ENCODE assay signal across 14 mouse cellular contexts in the genomic region with DNA sequence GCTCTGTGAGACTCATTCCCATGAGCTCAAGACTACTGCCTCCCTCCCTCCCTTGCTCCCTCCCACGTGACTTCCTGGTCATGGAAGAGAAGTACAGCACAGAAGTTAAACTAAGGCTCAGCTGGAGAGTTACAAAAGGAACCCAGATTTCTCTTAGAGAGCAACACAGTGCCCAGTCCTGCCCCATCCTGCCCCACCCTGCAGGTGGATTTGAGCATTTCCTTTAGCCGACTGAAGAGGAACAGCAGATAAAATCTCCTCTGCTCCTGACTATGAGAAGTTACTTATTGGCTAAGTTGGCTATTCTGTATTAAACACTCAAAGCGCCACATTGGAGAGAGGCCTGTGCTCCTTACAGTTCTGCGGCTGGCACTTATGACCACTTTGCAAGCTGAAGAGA.
DNase-seq lines count a peak whose midpoint lies in the region; ATAC-seq and TF ChIP-seq lines count a peak whose summit lies in the region.
"Had no signal": no experiment of that assay in that cellular context is flagged by ENCODE, and none has a peak within 500 bp of the region (broad histone marks: within the 10 kb centered on the region; RNA-seq: fewer than 3 reads in every experiment).

No protein-coding gene starts in this region.

- H3K4me1 ChIP-seq in kidney, adult 2 months (ENCODE audit: control insufficient read depth, insufficient read depth, low read length) = peaks cover 14% of the 10 kb centered on the region
- H3K4me1 ChIP-seq in embryonic facial prominence, embryonic 13.5 days = peaks cover 17% of the 10 kb centered on the region
- peaks cover 13% of the 10 kb centered on the region; the same call in 1 of the 2 replicates for H3K4me1 ChIP-seq in kidney, embryonic 14.5 days (ENCODE audit: control insufficient read depth, insufficient read depth, low read length)
- H3K4me1 ChIP-seq in lung, embryonic 16.5 days (replicated peaks; ENCODE audit: control insufficient read depth, insufficient read depth, low read length) = peaks cover 34% of the 10 kb centered on the region
- H3K4me1 ChIP-seq in midbrain, embryonic 10.5 days = peaks cover 13% of the 10 kb centered on the region
- H3K4me1 ChIP-seq: stomach, embryonic 15.5 days had no signal

- WGBS in kidney, adult 2 months = 28% methylated on average over 4 of the region's 4 CpGs
- 62% methylated on average over 4 of the region's 4 CpGs for WGBS in embryonic facial prominence, embryonic 13.5 days
- WGBS in kidney, embryonic 14.5 days = 53% methylated on average over 4 of the region's 4 CpGs
- WGBS in lung, embryonic 16.5 days = 47% methylated on average over 4 of the region's 4 CpGs
- WGBS in midbrain, embryonic 10.5 days = 77% methylated on average over 4 of the region's 4 CpGs

- H3K36me3 ChIP-seq in kidney, adult 2 months (ENCODE audit: control insufficient read depth, insufficient read depth, low read length) = no peaks in the 10 kb centered on the region
- peaks cover 17% of the 10 kb centered on the region for H3K36me3 ChIP-seq in embryonic facial prominence, embryonic 13.5 days
- H3K36me3 ChIP-seq in kidney, embryonic 14.5 days (ENCODE audit: control insufficient read depth, insufficient read depth, low read length) = no peaks in the 10 kb centered on the region
- H3K36me3 ChIP-seq in lung, embryonic 16.5 days (ENCODE audit: control insufficient read depth, insufficient read depth, low read length) = peaks cover 6% of the 10 kb centered on the region; the same call in 1 of the 2 replicates
- H3K36me3 ChIP-seq in midbrain, embryonic 10.5 days = no peaks in the 10 kb centered on the region
- H3K36me3 ChIP-seq: liver, embryonic 12.5 days; stomach, embryonic 15.5 days had no signal

- ATAC-seq in embryonic facial prominence, embryonic 13.5 days (ENCODE audit: insufficient number of reproducible peaks, insufficient read depth, low FRiP score, low TSS enrichment, low read depth) = no peak
- ATAC-seq in kidney, embryonic 14.5 days (ENCODE audit: low FRiP score, low TSS enrichment) = peak; percentile 48
- peak; percentile 34 for ATAC-seq in lung, embryonic 16.5 days (ENCODE audit: low read depth)
- ATAC-seq: liver, embryonic 12.5 days had no signal

- H3K4me2 ChIP-seq in embryonic facial prominence, embryonic 13.5 days = no peak overlapping the region
- H3K4me2 ChIP-seq in kidney, embryonic 14.5 days (replicated peaks; ENCODE audit: low read depth, low read length) = no peak overlapping the region
- H3K4me2 ChIP-seq in lung, embryonic 16.5 days (ENCODE audit: low read depth, low read length) = no peak overlapping the region
- H3K4me2 ChIP-seq: forebrain, embryonic 12.5 days; liver, embryonic 12.5 days; stomach, embryonic 15.5 days had no signal

- no peaks in the 10 kb centered on the region for H3K9me3 ChIP-seq in embryonic facial prominence, embryonic 13.5 days
- H3K9me3 ChIP-seq in kidney, embryonic 14.5 days (ENCODE audit: control insufficient read depth, low read length) = no peaks in the 10 kb centered on the region
- H3K9me3 ChIP-seq in lung, embryonic 16.5 days (ENCODE audit: control insufficient read depth, low read length) = no peaks in the 10 kb centered on the region
- H3K9me3 ChIP-seq in midbrain, embryonic 10.5 days (replicated peaks) = no peaks in the 10 kb centered on the region
- H3K9me3 ChIP-seq: forebrain, embryonic 12.5 days; liver, embryonic 12.5 days; stomach, embryonic 15.5 days had no signal

- no peaks in the 10 kb centered on the region for H3K27me3 ChIP-seq in kidney, adult 2 months (replicated peaks; ENCODE audit: control insufficient read depth, insufficient read depth, low read length)
- H3K27me3 ChIP-seq in embryonic facial prominence, embryonic 13.5 days = no peaks in the 10 kb centered on the region
- H3K27me3 ChIP-seq in kidney, embryonic 14.5 days (ENCODE audit: control insufficient read depth, insufficient read depth, low read length) = no peaks in the 10 kb centered on the region
- no peaks in the 10 kb centered on the region for H3K27me3 ChIP-seq in lung, embryonic 16.5 days (ENCODE audit: control insufficient read depth, insufficient read depth, low read depth, low read length)
- peaks cover 8% of the 10 kb centered on the region; the same call in 1 of the 2 replicates for H3K27me3 ChIP-seq in midbrain, embryonic 10.5 days (ENCODE audit: low read depth, poor library complexity, severe bottlenecking)
- H3K27me3 ChIP-seq: forebrain, embryonic 12.5 days; liver, embryonic 12.5 days; stomach, embryonic 15.5 days had no signal

- no peak for TF ChIP-seq CTCF in kidney, adult 2 months (conservative IDR thresholded peaks at IDR 0.05; ENCODE audit: insufficient read depth, insufficient read length, low read depth, low read length)

- DNase-seq in kidney, adult 2 months = peak; percentile 51
- no peak for DNase-seq in kidney, postnatal 4 days
- DNase-seq in midbrain, embryonic 10.5 days (ENCODE audit: low spot score) = no peak
- no peak for DNase-seq in MN1 (ENCODE audit: low spot score)
- DNase-seq: adrenal gland, adult 2 months; cerebellum, postnatal 25 days; gastrocnemius, postnatal 10 days had no signal

- no peak overlapping the region for H3K4me3 ChIP-seq in kidney, adult 2 months (ENCODE audit: insufficient read depth, low read depth, low read length)
- no peak overlapping the region for H3K4me3 ChIP-seq in embryonic facial prominence, embryonic 13.5 days
- no peak overlapping the region for H3K4me3 ChIP-seq in kidney, embryonic 14.5 days (ENCODE audit: low read length)
- no peak overlapping the region for H3K4me3 ChIP-seq in lung, embryonic 16.5 days (ENCODE audit: low read length)
- no peak overlapping the region for H3K4me3 ChIP-seq in midbrain, embryonic 10.5 days
- H3K4me3 ChIP-seq: forebrain, embryonic 12.5 days; liver, embryonic 12.5 days; myocyte; stomach, embryonic 15.5 days had no signal

- 0 out of 2 replicates have a peak overlapping the region, but pooled peaks have one; percentile 5 for H3K27ac ChIP-seq in kidney, adult 2 months (ENCODE audit: insufficient read depth, low read depth, low read length)
- 0 out of 2 replicates have a peak overlapping the region, but pooled peaks have one; percentile 12 for H3K27ac ChIP-seq in embryonic facial prominence, embryonic 13.5 days
- 0 out of 2 replicates have a peak overlapping the region, but pooled peaks have one; percentile 13 for H3K27ac ChIP-seq in kidney, embryonic 14.5 days (ENCODE audit: low read depth, low read length)
- peak overlapping the region; percentile 69 for H3K27ac ChIP-seq in lung, embryonic 16.5 days (ENCODE audit: low read length)
- no peak overlapping the region for H3K27ac ChIP-seq in midbrain, embryonic 10.5 days (replicated peaks)
- H3K27ac ChIP-seq: forebrain, embryonic 12.5 days; liver, embryonic 12.5 days; stomach, embryonic 15.5 days had no signal

- TF ChIP-seq POLR2A in kidney, adult 2 months (IDR thresholded peaks at IDR 0.05; ENCODE audit: low read depth, low read length) = no peak

- no peak overlapping the region for H3K9ac ChIP-seq in embryonic facial prominence, embryonic 13.5 days
- no peak overlapping the region for H3K9ac ChIP-seq in kidney, embryonic 14.5 days (ENCODE audit: low read depth, low read length)
- H3K9ac ChIP-seq in lung, embryonic 16.5 days (ENCODE audit: low read length) = no peak overlapping the region
- H3K9ac ChIP-seq: forebrain, embryonic 12.5 days; liver, embryonic 12.5 days; stomach, embryonic 15.5 days had no signal
